Comparison of ENCODE assay signal across 8 mouse cellular contexts in genomic region chr5:150118124-150118454, GRCm38 (mm10). TPM values are rescaled to one million over a fixed set of nuclear protein-coding genes. Genes with fewer than 3 reads are reported as not detected.
DNase-seq lines count a peak whose midpoint lies in the region; ATAC-seq and TF ChIP-seq lines count a peak whose summit lies in the region.

No protein-coding gene starts in this region.

- TF ChIP-seq EP300 in liver, embryonic 14.5 days (IDR thresholded peaks at IDR 0.05; ENCODE audit: low read depth): no peak

- peaks cover 3% of the 10 kb centered on the region; the same call in 1 of the 2 replicates for H3K9me3 ChIP-seq in heart, embryonic 11.5 days (replicated peaks; ENCODE audit: control insufficient read depth, low read length)
- H3K9me3 ChIP-seq in E14TG2a.4 (ENCODE audit: low read length): peaks cover 4% of the 10 kb centered on the region
- no peaks in the 10 kb centered on the region for H3K9me3 ChIP-seq in forebrain, embryonic 14.5 days (replicated peaks; ENCODE audit: control insufficient read depth, low read length)
- no peaks in the 10 kb centered on the region for H3K9me3 ChIP-seq in liver, embryonic 14.5 days (ENCODE audit: control insufficient read depth, low read length)

- WGBS in heart, embryonic 11.5 days (ENCODE audit: insufficient replicate concordance): 19% methylated on average over 8 of the region's 8 CpGs
- 23% methylated on average over 8 of the region's 8 CpGs for WGBS in forebrain, embryonic 14.5 days
- WGBS in liver, embryonic 14.5 days (ENCODE audit: insufficient replicate concordance): 14% methylated on average over 8 of the region's 8 CpGs

- H3K27ac ChIP-seq in heart, embryonic 11.5 days (ENCODE audit: low read depth, low read length): no peak overlapping the region
- no peak overlapping the region for H3K27ac ChIP-seq in forebrain, embryonic 14.5 days (ENCODE audit: low read depth, low read length)
- no peak overlapping the region for H3K27ac ChIP-seq in liver, embryonic 14.5 days

- H3K36me3 ChIP-seq in heart, embryonic 11.5 days (ENCODE audit: control insufficient read depth, insufficient read depth, low read length): no peaks in the 10 kb centered on the region
- H3K36me3 ChIP-seq in E14TG2a.4 (ENCODE audit: insufficient read depth, low read length): no peaks in the 10 kb centered on the region
- no peaks in the 10 kb centered on the region for H3K36me3 ChIP-seq in forebrain, embryonic 14.5 days (ENCODE audit: control insufficient read depth, insufficient read depth, low read length)
- H3K36me3 ChIP-seq in liver, embryonic 14.5 days (replicated peaks; ENCODE audit: control insufficient read depth, insufficient read depth, low read depth): no peaks in the 10 kb centered on the region

- ATAC-seq in heart, embryonic 11.5 days (replicated peaks; ENCODE audit: insufficient number of reproducible peaks, low FRiP score, low TSS enrichment): no peak
- ATAC-seq in forebrain, embryonic 14.5 days: no peak
- ATAC-seq in liver, embryonic 14.5 days (ENCODE audit: insufficient read depth): no peak

- H3K9ac ChIP-seq in heart, embryonic 11.5 days (ENCODE audit: low read depth, low read length): no peak overlapping the region; the same call in 1 of the 2 replicates
- H3K9ac ChIP-seq in forebrain, embryonic 14.5 days (ENCODE audit: low read length): no peak overlapping the region; the same call in 1 of the 2 replicates
- no peak overlapping the region for H3K9ac ChIP-seq in liver, embryonic 14.5 days (replicated peaks)

- H3K27me3 ChIP-seq in heart, embryonic 11.5 days (ENCODE audit: control insufficient read depth, insufficient read depth, low read length): no peaks in the 10 kb centered on the region
- H3K27me3 ChIP-seq in E14TG2a.4 (ENCODE audit: insufficient read depth, low read length): no peaks in the 10 kb centered on the region
- no peaks in the 10 kb centered on the region for H3K27me3 ChIP-seq in forebrain, embryonic 14.5 days (replicated peaks; ENCODE audit: control insufficient read depth, insufficient read depth, low read length)
- H3K27me3 ChIP-seq in liver, embryonic 14.5 days (ENCODE audit: control insufficient read depth, insufficient read depth, low read length): no peaks in the 10 kb centered on the region; the same call in 1 of the 2 replicates

- H3K4me1 ChIP-seq in heart, embryonic 11.5 days (ENCODE audit: control insufficient read depth, insufficient read depth, low read length): peaks cover 11% of the 10 kb centered on the region
- H3K4me1 ChIP-seq in E14TG2a.4 (replicated peaks; ENCODE audit: low read depth, low read length): peaks cover 42% of the 10 kb centered on the region
- H3K4me1 ChIP-seq in forebrain, embryonic 14.5 days (ENCODE audit: control insufficient read depth, insufficient read depth, low read length): no peaks in the 10 kb centered on the region
- peaks cover 5 to 20% of the 10 kb centered on the region in 2 experiments for H3K4me1 ChIP-seq in liver, embryonic 14.5 days (replicated peaks; ENCODE audit: control insufficient read depth in 2 of 2, insufficient read depth in 2 of 2, low read length in 1 of 2)

- no peak for DNase-seq in heart, adult 11 months
- no peak for DNase-seq in forebrain, embryonic 14.5 days (ENCODE audit: low spot score)
- DNase-seq in liver, embryonic 14.5 days (ENCODE audit: low read depth in 3 of 3, low spot score in 3 of 3): no peak
- no peak for DNase-seq in cerebellum, postnatal 10 days
- no peak for DNase-seq in left cerebral cortex, adult 11 months (ENCODE audit: low spot score)
- DNase-seq in spleen, postnatal 36 days (ENCODE audit: low spot score in 2 of 2): no peak

- H3K4me2 ChIP-seq in heart, embryonic 11.5 days: peak overlapping the region; percentile 77
- H3K4me2 ChIP-seq in forebrain, embryonic 14.5 days (ENCODE audit: low read length): peak overlapping the region; percentile 71
- H3K4me2 ChIP-seq in liver, embryonic 14.5 days (ENCODE audit: low read depth): peak overlapping the region; percentile 75

- TF ChIP-seq CTCF in E14TG2a.4 (conservative IDR thresholded peaks at IDR 0.05; ENCODE audit: low read length): no peak
- no peak for TF ChIP-seq CTCF in liver, embryonic 14.5 days (IDR thresholded peaks at IDR 0.05; ENCODE audit: low read depth)

- H3K4me3 ChIP-seq in heart, embryonic 11.5 days (ENCODE audit: low read depth, low read length): peak overlapping the region; percentile 78
- peak overlapping the region; percentile 86 for H3K4me3 ChIP-seq in E14TG2a.4 (replicated peaks; ENCODE audit: low read length)
- H3K4me3 ChIP-seq in forebrain, embryonic 14.5 days (ENCODE audit: low read depth, low read length): peak overlapping the region; percentile 64
- H3K4me3 ChIP-seq in liver, embryonic 14.5 days (ENCODE audit: insufficient read depth in 1 of 2, low read depth in 2 of 2, low read length in 2 of 2): peak overlapping the region in 1 of 2 experiments; percentile 60; a peak in 2 of 4 replicates

RNA-seq across cellular contexts. Expression of gene Fry, which starts 0.4 kb away (rescaled TPM):
- polyA plus RNA-seq in heart, embryonic 11.5 days (2014; fragmentation: Nextera tagmentation; extraction: Ambion mirVana): 26.6 and 32.5 TPM in 2 replicates
- polyA plus RNA-seq in forebrain, embryonic 14.5 days (2014; fragmentation: Nextera tagmentation; extraction: Ambion mirVana): 27.4 and 38.9 TPM in 2 replicates
- 1.3 and 1.4 TPM in 2 replicates for polyA plus RNA-seq in liver, embryonic 14.5 days (2012; rRNA removed)
- polyA plus RNA-seq in liver, embryonic 14.5 days (2014; fragmentation: Nextera tagmentation; extraction: Ambion mirVana): 1.9 and 2.5 TPM in 2 replicates
